In genomic region chr15:79600176-79600575, GRCm38 (mm10) we compare ENCODE assay signal across 21 mouse cellular contexts. TPM values are rescaled to one million over a fixed set of nuclear protein-coding genes. Genes with fewer than 3 reads are reported as not detected.
DNase-seq lines count a peak whose midpoint lies in the region; ATAC-seq lines count a peak whose summit lies in the region.
"Had no signal": no experiment of that assay in that cellular context is flagged by ENCODE, and none has a peak within 500 bp of the region (broad histone marks: within the 10 kb centered on the region; RNA-seq: fewer than 3 reads in every experiment).

No protein-coding gene starts in this region.

- no peak for ATAC-seq in cerebellum, adult (ENCODE audit: insufficient number of reproducible peaks, low FRiP score, low TSS enrichment)
- ATAC-seq: forebrain, embryonic 13.5 days; hindbrain, postnatal 0 days; intestine, embryonic 15.5 days; midbrain, embryonic 16.5 days had no signal

- intact Hi-C loops in left cerebral cortex, postnatal 4 days (cut with DNase I), result loop anchor here (10.0 kb wide), 2 partner anchors 55 to 125 kb away; partner anchors contain the start of gene Ddx17
- intact Hi-C loops in left cerebral cortex, postnatal 25 days (cut with DNase I), result loop anchor here (1.0 to 5.0 kb wide), 2 partner anchors 22 to 358 kb away; no protein-coding TSS in a partner anchor

- DNase-seq in left cerebral cortex, adult 18-20 months (ENCODE audit: low spot score in 2 of 2), result peak; percentile 42 to 69
- DNase-seq in left cerebral cortex, postnatal 4 days, result no peak
- DNase-seq in brain, adult 2 months (ENCODE audit: low read depth, low spot score), result peak; percentile 84
- DNase-seq in frontal cortex, postnatal 36 days (ENCODE audit: low spot score in 2 of 2), result peak; percentile 59 to 79
- DNase-seq in left cerebral cortex, postnatal 25 days (ENCODE audit: low spot score in 2 of 2), result peak; percentile 60 to 86
- DNase-seq in kidney, adult 9 months, result no peak
- DNase-seq: adrenal gland, postnatal 36 days; B cell, adult 2 months; cerebellum, adult 8-10 months; cerebellum, postnatal 25 days; gastrocnemius, postnatal 10 days; heart, postnatal 14 days; kidney, adult 2 months; kidney, postnatal 4 days; thymus, postnatal 4 days had no signal

RNA-seq across cellular contexts. Expression of gene Dmc1, which starts 4.7 kb away (rescaled TPM):
- under 1 TPM; 0.37 to 0.53 TPM for total RNA-seq in left cerebral cortex, adult 18-20 months (2021)
- 1 to 10 TPM; 1.6 to 2.3 TPM for total RNA-seq in left cerebral cortex, postnatal 4 days (2021)
- total RNA-seq in left cerebral cortex, postnatal 25 days (2021), result 1 to 10 TPM; 1.2 TPM
- total RNA-seq: neutrophil, adult 5-6 weeks had no signal

RNA-seq across cellular contexts. Expression of gene Ddx17, which starts 53.6 kb away (rescaled TPM):
- 100 to 1,000 TPM; 304 to 309 TPM for total RNA-seq in left cerebral cortex, adult 18-20 months (2021)
- 100 to 1,000 TPM; 446 to 452 TPM for total RNA-seq in left cerebral cortex, postnatal 4 days (2021)
- 100 to 1,000 TPM; 319 to 348 TPM for total RNA-seq in left cerebral cortex, postnatal 25 days (2021)

RNA-seq across cellular contexts. Expression of gene Fam227a, which starts 58.6 kb away (rescaled TPM):
- 10 to 100 TPM in 1 of 2 experiments, 1 to 10 TPM in 1; 9.3 to 10.0 TPM for total RNA-seq in left cerebral cortex, adult 18-20 months (2021)
- total RNA-seq in left cerebral cortex, postnatal 4 days (2021), result 10 to 100 TPM; 13.5 to 17.2 TPM
- total RNA-seq in left cerebral cortex, postnatal 25 days (2021), result 10 to 100 TPM in 1 of 2 experiments, 1 to 10 TPM in 1; 7.7 to 10.9 TPM

RNA-seq across cellular contexts. Expression of gene Cby1, which starts 58.8 kb away (rescaled TPM):
- total RNA-seq in left cerebral cortex, adult 18-20 months (2021), result 10 to 100 TPM; 42.4 to 47.0 TPM
- total RNA-seq in left cerebral cortex, postnatal 4 days (2021), result 10 to 100 TPM; 55.6 to 60.1 TPM
- 10 to 100 TPM; 51.2 to 53.6 TPM for total RNA-seq in left cerebral cortex, postnatal 25 days (2021)

Comparison
In these comparisons a context has a peak if more than half of its experiments do, and no peak if none do; other contexts are left out.
1. DNase-seq: peak in left cerebral cortex, adult 18-20 months (2 of 2), brain, adult 2 months (single experiment), frontal cortex, postnatal 36 days (2 of 2) and left cerebral cortex, postnatal 25 days (2 of 2); none in left cerebral cortex, postnatal 4 days (single experiment) and kidney, adult 9 months (single experiment).